Mouse (Mus musculus): ENCODE measurements around the gene Rnf145.

The Rnf145 gene

DNA sequence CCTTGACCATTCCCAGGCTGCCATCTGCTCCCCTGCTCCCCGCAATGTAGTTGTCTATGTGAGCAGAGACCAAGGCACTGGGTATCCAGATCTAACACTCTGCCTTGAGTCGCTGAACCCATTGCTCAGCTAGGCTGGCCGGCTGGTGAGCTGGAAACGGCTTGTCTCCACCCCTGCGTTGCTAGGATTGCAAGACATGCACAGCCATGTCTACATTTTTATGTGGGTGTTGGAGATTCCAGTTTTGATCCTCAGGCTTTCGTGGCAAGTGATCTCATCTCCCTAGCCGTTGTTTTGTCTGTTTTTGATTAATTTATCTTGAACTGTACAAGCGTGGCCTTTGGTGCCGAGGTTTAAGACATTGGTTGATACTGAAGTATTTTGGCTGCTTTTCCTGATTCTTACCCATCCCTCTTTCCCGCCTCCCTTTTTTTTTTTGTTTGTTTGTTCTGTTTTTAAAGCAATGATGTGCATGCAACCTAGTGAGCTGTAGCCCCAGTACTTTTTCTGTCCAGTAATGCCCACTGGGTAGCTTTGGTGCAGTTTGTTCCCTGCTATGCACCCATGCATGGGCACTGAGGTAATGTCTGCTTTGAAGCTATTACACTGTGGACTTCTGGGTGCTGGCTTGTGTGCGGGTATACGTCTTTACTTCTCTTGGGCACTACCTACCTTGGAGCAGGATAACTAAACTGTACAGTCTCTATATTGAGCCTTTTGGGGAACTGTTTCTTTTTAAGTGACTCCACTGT, 16.4 kb downstream of the Rnf145 start:
- no peak for DNase-seq (ENCODE audit: low spot score)

GRCm38 (mm10) chr11:44537403-44537802, 18.6 kb downstream of the Rnf145 start:
- no peak for DNase-seq (ENCODE audit: low spot score)

DNA sequence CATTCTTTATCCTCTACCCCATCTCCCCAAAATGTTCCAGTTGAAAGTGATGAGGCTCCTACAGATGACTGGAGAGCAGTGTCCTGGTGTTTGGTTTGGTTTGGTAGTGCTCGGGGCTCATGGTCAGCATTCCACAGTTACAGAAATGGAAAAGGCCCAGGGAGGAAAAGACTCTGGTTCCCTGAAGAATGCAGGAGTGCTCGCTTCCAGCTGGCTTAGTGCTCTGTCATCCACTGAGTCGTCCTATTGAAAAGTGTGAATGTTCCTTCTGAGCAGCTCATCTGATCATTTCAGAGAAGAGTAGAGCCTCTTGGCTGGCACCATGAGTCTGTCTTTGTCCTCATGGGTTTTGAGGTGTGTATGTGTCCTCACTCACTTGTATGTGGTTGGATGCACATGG, 19.3 kb downstream of the Rnf145 start:
- DNase-seq (ENCODE audit: low spot score) = no peak

DNA sequence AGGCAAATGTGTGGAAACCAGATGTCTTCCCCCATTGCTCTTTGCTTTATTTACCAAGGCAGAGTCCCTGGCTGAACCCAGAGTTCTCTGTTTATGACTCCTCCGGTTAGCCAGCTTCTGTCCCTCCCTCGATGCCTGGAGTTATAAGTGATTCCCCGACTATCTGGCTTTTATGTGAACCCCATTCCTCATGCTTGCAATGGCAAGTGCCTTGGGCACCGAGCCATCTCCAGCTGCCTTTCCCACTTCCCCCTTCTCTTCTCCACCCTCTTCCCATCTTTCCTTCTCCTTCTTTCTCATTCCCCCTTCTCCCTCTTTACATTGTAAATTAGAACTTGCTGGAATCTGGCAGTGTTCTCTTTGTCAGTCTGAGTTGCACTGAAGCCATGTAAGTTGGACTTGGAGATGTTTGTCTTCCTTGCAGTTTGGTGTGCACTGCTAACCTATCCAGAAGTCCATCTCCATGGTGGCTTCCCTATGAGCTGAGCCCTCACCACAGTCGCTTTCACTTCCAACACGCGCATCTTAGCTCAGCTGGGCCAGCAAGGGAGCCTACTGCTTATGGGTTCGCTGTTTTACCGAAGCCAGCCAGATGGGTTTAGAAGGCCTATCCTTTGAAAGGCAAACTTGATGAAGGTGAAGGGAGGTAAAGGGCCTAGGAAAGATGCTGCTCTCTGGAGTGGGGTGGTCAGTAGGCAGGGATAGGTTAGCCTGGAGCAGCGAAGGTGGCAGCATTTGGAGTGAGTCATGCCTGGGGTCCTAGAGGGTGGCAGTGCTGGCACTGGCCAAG, 19.9 kb downstream of the Rnf145 start:
- no peak for DNase-seq (ENCODE audit: low spot score)

DNA sequence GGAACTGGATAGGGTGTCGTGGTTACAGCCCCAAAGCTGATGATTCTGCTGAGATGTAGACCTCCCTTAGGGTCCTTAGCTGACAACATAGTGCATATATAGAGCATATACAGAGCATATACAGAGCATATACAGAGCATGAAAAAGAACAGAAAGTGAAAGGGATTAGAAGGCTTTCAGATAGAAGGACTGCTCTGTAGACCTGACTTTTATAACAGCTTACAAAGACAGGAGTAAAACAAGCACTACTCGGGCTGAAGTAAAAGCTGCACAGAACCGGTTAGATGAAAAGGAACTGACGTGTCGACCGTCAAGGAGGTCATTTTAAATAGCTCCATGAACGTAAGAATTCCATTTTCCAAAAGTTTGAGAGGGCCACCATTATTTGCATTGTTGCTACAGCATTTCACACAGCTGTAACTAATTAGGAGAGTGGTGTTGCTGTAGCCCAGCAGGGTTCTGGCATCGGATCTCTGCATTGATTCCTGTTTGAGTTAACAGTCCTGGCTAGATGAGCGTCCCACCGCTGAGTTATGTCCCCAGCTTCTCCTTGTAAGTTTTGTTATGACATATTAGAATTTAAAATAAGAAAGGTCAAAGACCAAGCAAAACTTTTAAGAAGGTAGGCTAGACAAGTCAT, 20.6 kb downstream of the Rnf145 start:
- no peak for DNase-seq (ENCODE audit: low spot score)

DNA sequence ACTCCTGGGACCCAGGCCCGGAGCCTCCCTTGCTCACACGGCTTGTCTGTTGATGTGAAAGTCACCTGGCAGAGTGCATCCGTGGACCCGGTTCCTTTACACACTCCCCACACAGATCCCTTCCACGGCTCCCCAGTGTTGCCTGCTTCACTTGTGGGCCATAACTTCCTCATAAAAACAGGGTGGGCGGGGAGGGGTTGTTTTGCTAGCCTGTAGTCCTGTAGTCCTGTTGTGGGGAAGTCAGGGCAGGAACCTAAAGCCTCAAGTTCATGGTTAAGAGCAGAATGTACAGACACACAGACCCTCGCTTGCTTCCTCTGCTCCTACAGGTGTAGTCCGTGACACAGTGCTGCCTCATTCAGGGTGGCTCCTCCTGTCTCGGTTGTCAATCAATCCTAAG, 21.5 kb downstream of the Rnf145 start:
- DNase-seq (ENCODE audit: low spot score) = no peak

DNA sequence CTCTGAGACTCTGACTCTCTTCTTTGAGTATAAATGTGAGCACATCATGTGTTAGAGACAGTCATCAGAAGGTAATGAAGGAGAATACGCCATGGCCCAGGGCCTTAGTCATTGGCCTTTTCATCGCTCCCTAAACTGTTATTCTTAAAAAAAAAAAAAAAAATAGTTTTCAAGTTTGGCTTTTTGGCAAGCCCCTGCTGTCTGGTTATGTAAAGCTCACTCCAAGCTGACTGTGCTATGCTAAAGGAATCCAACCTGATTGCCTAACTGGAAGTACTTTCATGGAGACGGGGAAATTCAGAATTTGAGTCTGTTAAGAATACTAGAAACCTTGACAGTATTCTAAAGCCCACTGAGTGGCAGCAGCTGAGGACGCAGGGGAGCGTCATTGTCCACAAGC, 22.5 kb downstream of the Rnf145 start:
- DNase-seq (ENCODE audit: low spot score) = no peak

DNA sequence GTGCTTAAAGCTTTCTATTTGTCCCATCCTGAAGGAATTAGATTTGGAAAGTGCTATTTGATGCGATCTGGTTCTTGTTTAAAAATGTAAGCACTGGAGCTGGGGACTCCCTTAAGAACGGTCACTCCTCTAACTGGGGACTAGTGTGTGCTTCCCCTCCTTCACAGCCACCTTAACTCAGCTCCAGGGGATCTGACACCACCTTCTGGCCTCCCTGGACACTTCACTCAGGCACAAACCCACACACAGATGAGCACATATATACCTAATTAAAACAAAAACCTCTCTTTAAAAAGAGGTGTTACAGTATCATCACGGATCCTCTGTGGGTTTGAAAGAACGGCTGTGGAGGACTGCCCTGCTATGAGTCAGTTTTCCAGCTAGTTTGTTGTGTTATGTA, 23.0 kb downstream of the Rnf145 start:
- no peak for DNase-seq (ENCODE audit: low spot score)

DNA sequence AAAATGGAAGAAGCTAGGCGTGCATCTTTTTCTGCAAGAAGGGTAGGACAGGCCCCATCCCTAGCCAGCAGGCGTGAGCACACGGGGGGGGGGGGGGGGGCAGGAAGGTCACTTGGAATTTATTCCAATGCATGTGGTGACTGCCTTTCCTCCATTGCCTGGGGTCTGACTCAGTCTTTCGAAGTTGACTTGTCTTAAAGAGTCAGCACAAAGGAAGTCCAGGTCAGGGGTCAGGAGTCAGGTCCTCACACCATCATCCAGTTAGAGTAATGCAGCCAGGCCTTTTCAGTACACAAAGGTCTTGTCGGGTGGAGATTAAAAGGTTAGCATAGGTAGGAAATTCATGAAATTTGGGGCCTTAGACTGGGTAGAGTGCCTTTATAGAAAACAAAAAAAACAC, 24.8 kb downstream of the Rnf145 start:
- no peak for DNase-seq (ENCODE audit: low spot score)

DNA sequence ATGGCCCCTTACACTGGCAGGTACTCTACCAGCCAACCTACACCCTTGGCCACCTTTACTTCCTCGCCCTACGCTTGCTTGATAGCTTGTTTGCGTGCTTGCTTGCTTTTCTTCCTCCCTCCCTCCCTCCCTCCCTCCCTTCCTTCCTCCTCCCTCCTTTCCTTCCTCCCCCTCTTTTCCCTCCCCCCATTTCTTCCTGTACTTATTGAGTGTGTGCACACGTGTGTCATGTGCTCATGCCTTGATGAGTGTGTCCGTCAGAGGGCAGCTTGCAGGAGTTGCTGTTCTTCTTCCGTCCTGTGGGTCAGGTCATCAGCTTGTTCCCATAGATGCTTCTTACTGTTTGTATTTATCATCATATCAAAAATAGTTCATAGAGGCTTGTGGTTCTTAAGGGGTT, 25.2 kb downstream of the Rnf145 start:
- no peak for DNase-seq (ENCODE audit: low spot score)

DNA sequence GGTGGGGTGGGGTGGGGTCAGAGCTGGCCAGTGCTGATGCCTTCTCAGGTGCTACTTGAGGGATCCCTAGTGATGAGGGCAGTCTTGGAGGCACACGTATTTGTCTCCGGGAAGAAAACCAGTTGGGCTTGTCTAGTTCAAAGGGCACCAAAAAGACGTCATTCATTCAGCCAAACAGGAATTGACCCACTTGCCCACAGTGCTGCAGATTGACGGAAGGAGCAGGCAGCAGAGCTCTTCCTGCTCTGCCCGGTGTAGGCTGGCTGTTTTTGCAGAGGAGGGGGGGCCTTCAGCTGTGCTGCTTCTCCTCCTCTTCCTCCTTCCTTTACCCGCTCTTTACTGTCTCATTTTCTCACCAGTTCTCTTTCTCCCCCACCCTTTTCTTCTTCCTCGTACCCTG, 26.4 kb downstream of the Rnf145 start:
- no peak for DNase-seq (ENCODE audit: low spot score)

DNA sequence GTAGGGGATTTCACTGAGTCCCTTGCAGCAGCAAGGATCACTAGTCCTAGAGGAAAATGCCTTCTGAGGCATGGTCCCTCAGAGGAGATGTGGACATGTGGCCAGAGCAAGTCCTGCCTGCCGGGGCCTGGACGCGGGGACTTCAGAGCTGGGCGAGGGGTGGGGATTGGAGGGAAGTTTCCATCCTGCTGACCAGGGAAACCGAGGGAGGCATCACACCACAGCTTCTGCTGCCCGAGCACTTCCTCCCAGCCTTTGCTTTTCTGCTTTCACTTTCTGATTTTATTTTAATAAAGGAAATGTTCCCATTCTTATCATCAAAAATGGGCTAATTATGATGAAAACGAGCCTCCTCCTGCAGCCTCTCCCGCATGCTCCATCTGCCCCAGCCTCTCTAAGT, 27.5 kb downstream of the Rnf145 start:
- no peak for DNase-seq (ENCODE audit: low spot score)

DNA sequence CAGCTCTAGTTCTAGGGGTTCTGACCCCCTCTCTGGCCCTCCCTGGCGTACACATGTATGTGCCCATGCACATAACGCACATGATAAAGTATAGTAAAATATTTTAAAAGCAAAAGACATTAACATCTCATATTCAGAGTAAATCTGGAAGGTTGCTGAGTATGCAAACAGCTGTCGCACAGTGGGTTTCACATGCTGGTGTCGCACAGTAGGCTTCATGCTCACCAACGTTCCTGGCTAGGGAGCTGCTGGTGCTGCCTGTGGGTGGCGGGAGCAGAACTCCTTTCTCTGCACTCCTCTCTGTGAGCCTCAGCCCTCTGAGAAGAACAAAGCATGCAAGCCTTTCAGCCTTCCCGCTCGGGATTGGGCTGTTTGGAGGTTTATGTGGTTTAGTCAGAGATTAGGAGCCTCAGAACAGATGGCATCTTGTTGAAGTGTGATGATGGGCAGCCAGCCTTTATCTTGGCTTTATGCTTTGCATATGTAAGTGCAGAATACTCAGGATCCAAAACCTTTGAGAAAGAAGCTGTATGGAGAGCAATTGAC, 29.0 kb downstream of the Rnf145 start:
- no peak for DNase-seq (ENCODE audit: low spot score)

GRCm38 (mm10) chr11:44548816-44549215, 30.1 kb downstream of the Rnf145 start:
- DNase-seq (ENCODE audit: low spot score) = no peak

GRCm38 (mm10) chr11:44549511-44550278, 30.9 kb downstream of the Rnf145 start:
- no peak for DNase-seq (ENCODE audit: low spot score)

- no peak for DNase-seq (ENCODE audit: low spot score)
These were observed 32.2 kb downstream of the Rnf145 start for GRCm38 (mm10) chr11:44550996-44551395.

DNA sequence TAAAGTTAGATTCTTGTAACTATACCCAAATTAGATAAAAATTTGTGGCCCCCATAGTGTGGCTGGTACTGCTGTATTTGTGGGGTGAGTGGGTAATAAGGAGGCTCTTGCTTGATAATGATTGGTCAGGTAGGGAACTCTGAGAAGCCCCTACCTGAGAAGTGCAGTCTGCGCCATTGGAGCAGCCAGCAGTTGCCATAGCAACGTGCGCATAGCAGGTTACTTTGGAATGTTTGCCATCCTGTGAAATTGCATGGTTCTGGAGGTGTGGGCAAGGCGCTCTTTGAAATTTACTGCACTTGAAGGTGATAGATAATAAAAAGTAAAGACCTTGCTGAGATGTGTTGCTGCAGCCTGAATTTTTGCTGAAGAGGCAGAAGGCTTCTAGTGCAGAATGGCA, 35.6 kb downstream of the Rnf145 start:
- DNase-seq (ENCODE audit: low spot score) = no peak

DNA sequence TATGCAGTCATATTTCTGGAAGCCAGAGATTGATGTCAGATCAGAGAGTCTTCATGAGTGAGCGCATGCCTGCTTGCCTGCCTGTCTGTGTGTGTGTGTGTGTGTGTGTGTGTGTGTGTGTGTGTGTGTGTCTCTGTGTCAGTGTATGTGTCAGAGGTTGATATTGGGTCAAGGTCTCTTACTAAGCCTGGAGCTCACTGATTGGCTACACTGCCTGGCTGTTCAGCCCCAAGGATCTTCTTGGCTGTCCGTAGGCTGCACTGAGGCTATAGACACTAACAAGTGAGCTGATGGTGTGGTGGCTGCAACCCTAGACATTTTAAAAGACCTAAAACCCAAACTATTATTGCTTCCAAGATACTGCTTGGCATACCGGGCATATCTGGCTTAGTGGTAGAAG, 39.8 kb downstream of the Rnf145 start:
- no peak for DNase-seq (ENCODE audit: low spot score)

GRCm38 (mm10) chr11:44559466-44559865, 40.7 kb downstream of the Rnf145 start:
- DNase-seq (ENCODE audit: low spot score) = no peak

DNA sequence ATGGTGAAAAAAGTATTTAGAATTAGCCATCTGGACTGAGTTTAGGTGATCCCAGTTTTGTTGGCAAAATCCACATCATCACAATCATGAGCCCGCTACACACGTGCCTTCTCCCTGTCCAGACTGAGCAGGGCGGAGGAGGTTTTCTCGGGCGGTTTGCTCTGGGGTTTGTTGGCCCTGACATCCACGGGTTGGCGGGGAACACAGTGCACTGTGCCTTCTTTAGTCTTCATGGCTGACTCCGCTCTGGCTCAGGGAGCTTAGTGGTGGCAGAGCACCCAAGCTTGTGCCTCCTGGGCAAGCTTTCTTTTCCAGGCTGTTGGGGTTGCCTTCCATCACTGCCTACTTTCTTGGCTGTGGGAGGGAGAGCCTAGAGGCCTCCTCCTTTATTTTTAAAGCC, 41.6 kb downstream of the Rnf145 start:
- DNase-seq (ENCODE audit: low spot score) = no peak

DNA sequence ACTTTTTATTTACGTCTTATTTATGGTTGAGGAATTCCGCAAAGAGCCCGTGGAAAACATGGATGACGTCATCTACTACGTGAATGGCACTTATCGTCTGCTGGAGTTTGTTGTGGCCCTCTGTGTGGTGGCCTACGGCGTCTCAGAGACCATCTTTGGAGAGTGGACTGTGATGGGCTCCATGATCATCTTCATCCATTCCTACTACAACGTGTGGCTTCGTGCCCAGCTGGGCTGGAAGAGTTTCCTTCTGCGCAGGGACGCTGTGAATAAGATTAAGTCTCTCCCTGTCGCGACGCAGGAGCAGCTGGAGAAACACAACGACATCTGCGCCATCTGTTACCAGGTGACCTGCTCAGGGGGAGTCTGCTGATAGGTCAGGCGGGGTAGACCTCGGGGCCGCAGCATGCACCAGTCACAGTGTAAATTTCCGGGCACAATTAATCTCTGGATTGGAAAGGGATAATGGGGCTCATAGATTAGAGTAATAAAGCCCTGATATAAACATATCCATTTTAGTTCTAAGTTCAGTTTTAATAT, 42.8 kb downstream of the Rnf145 start:
- DNase-seq (ENCODE audit: low spot score) = no peak
